22 mouse cellular contexts compared by ENCODE assay signal in the genomic region with DNA sequence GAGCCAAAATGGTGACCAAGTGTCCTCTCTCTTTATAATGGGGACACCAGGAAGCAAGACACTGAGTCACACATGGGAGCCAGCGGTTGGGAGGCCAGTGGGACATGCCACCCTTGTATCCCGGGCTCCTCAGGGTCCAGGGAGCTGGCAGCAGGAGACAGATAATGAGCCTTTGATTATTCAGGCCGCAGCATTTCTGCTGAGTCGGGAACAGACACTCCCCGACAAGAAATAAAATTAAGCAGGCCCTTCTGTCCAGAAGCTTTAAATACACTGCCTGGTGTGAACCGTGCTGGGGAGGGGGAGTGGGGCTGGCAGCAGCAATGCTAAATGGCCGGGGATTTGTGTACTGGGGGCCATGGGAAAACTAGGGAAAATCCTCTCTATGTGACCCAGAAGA. TPM values are rescaled to one million over a fixed set of nuclear protein-coding genes. Genes with fewer than 3 reads are reported as not detected.
DNase-seq lines count a peak whose midpoint lies in the region; ATAC-seq lines count a peak whose summit lies in the region.
"Had no signal": no experiment of that assay in that cellular context is flagged by ENCODE, and none has a peak within 500 bp of the region (broad histone marks: within the 10 kb centered on the region; RNA-seq: fewer than 3 reads in every experiment).

No protein-coding gene starts in this region.

- WGBS in midbrain, embryonic 12.5 days, result 81% methylated on average over 7 of the region's 7 CpGs
- 89% methylated on average over 7 of the region's 7 CpGs for WGBS in midbrain, embryonic 10.5 days

- no peaks in the 10 kb centered on the region for H3K4me1 ChIP-seq in midbrain, embryonic 12.5 days
- no peaks in the 10 kb centered on the region for H3K4me1 ChIP-seq in midbrain, embryonic 10.5 days
- H3K4me1 ChIP-seq: embryonic facial prominence, embryonic 10.5 days; embryonic facial prominence, embryonic 12.5 days; forebrain, embryonic 12.5 days had no signal

- no peaks in the 10 kb centered on the region for H3K27me3 ChIP-seq in midbrain, embryonic 12.5 days
- H3K27me3 ChIP-seq in midbrain, embryonic 10.5 days (ENCODE audit: low read depth, poor library complexity, severe bottlenecking), result no peaks in the 10 kb centered on the region
- H3K27me3 ChIP-seq: embryonic facial prominence, embryonic 12.5 days; forebrain, embryonic 12.5 days had no signal

- ATAC-seq in midbrain, embryonic 12.5 days (ENCODE audit: low FRiP score, low read depth), result no peak
- ATAC-seq: forebrain, embryonic 14.5 days; forebrain, embryonic 16.5 days had no signal

- no peak overlapping the region for H3K4me2 ChIP-seq in midbrain, embryonic 12.5 days (replicated peaks)
- H3K4me2 ChIP-seq: embryonic facial prominence, embryonic 12.5 days; forebrain, embryonic 12.5 days had no signal

- no peaks in the 10 kb centered on the region for H3K9me3 ChIP-seq in midbrain, embryonic 12.5 days
- H3K9me3 ChIP-seq in midbrain, embryonic 10.5 days (replicated peaks), result no peaks in the 10 kb centered on the region
- H3K9me3 ChIP-seq: embryonic facial prominence, embryonic 10.5 days; embryonic facial prominence, embryonic 12.5 days; forebrain, embryonic 12.5 days; G1E had no signal

- H3K36me3 ChIP-seq in midbrain, embryonic 12.5 days, result peaks cover 90% of the 10 kb centered on the region
- H3K36me3 ChIP-seq in midbrain, embryonic 10.5 days, result peaks cover 100% of the 10 kb centered on the region

- peak; percentile 62 for DNase-seq in heart, adult 11 months
- no peak for DNase-seq in heart, adult 18-20 months
- DNase-seq in midbrain, embryonic 10.5 days (ENCODE audit: low spot score), result no peak
- DNase-seq in Muller cell, postnatal 12 days (ENCODE audit: inconsistent ontology term), result peak; percentile 53
- DNase-seq in c-Kit-positive CD71-positive TER-119-positive erythroid progenitor cells, embryonic 14.5 days (ENCODE audit: low spot score), result no peak
- DNase-seq: adrenal gland, adult 2 months; adrenal gland, postnatal 10 days; adrenal gland, postnatal 25 days; cerebellum, adult 11-12 months; cerebellum, adult 2 months; cerebellum, adult 9-10 months; cerebellum, postnatal 10 days; cerebellum, postnatal 25 days had no signal

- H3K9ac ChIP-seq in midbrain, embryonic 12.5 days (replicated peaks), result no peak overlapping the region
- H3K9ac ChIP-seq: embryonic facial prominence, embryonic 12.5 days; forebrain, embryonic 12.5 days had no signal

- H3K4me3 ChIP-seq in midbrain, embryonic 12.5 days, result no peak overlapping the region
- no peak overlapping the region for H3K4me3 ChIP-seq in midbrain, embryonic 10.5 days
- H3K4me3 ChIP-seq: embryonic facial prominence, embryonic 10.5 days; embryonic facial prominence, embryonic 12.5 days; forebrain, embryonic 12.5 days had no signal

- H3K27ac ChIP-seq in midbrain, embryonic 12.5 days (replicated peaks), result 0 out of 2 replicates have a peak overlapping the region, but pooled peaks have one; percentile 2
- no peak overlapping the region for H3K27ac ChIP-seq in midbrain, embryonic 10.5 days (replicated peaks)
- H3K27ac ChIP-seq: embryonic facial prominence, embryonic 10.5 days; embryonic facial prominence, embryonic 12.5 days; forebrain, embryonic 12.5 days had no signal

RNA-seq across cellular contexts. Expression of a gene that starts 10.7 kb away (rescaled TPM):
- under 1 TPM; 0.10 to 0.15 TPM for total RNA-seq in heart, adult 18-20 months (2021)
- polyA plus RNA-seq in midbrain, embryonic 12.5 days (2016; fragmentation: Nextera tagmentation; extraction: Ambion mirVana), result not detected in 2 replicates
- polyA plus RNA-seq in midbrain, embryonic 10.5 days (2016; fragmentation: Nextera tagmentation; extraction: Ambion mirVana), result 0.05 and 0.09 TPM in 2 replicates
- total RNA-seq: G1E had no signal
- polyA plus RNA-seq: G1E had no signal

RNA-seq across cellular contexts. Expression of a gene that starts 13.5 kb away (rescaled TPM):
- under 1 TPM in 1 of 2 experiments, not detected in 1; 0.25 TPM for total RNA-seq in heart, adult 18-20 months (2021)
- polyA plus RNA-seq in midbrain, embryonic 12.5 days (2016; fragmentation: Nextera tagmentation; extraction: Ambion mirVana), result 9.1 and 9.7 TPM in 2 replicates
- polyA plus RNA-seq in midbrain, embryonic 10.5 days (2016; fragmentation: Nextera tagmentation; extraction: Ambion mirVana), result 12.4 and 14.0 TPM in 2 replicates

RNA-seq across cellular contexts. Expression of a gene that starts 26.4 kb away (rescaled TPM):
- not detected for total RNA-seq in heart, adult 18-20 months (2021)
- not detected in 2 replicates for polyA plus RNA-seq in midbrain, embryonic 12.5 days (2016; fragmentation: Nextera tagmentation; extraction: Ambion mirVana)
- not detected in 2 replicates for polyA plus RNA-seq in midbrain, embryonic 10.5 days (2016; fragmentation: Nextera tagmentation; extraction: Ambion mirVana)
- total RNA-seq: adrenal gland, adult 2 months; adrenal gland, postnatal 10 days; adrenal gland, postnatal 25 days; adrenal gland, postnatal 4 days had no signal
- polyA plus RNA-seq: adrenal gland, adult 2 months; cerebellum, adult 2 months; embryonic facial prominence, embryonic 10.5 days; embryonic facial prominence, embryonic 12.5 days; embryonic facial prominence, embryonic 14.5 days; forebrain, embryonic 12.5 days; forebrain, embryonic 14.5 days; forebrain, embryonic 16.5 days; G1E had no signal

RNA-seq across cellular contexts. Expression of a gene that starts 30.4 kb away (rescaled TPM):
- not detected for total RNA-seq in heart, adult 18-20 months (2021)
- polyA plus RNA-seq in midbrain, embryonic 12.5 days (2016; fragmentation: Nextera tagmentation; extraction: Ambion mirVana), result 1.8 and 2.3 TPM in 2 replicates
- 2.2 and 2.7 TPM in 2 replicates for polyA plus RNA-seq in midbrain, embryonic 10.5 days (2016; fragmentation: Nextera tagmentation; extraction: Ambion mirVana)

RNA-seq across cellular contexts. Expression of a gene that starts 30.6 kb away (rescaled TPM):
- total RNA-seq in heart, adult 18-20 months (2021), result 10 to 100 TPM; 34.1 to 42.6 TPM
- 238 and 242 TPM in 2 replicates for polyA plus RNA-seq in midbrain, embryonic 12.5 days (2016; fragmentation: Nextera tagmentation; extraction: Ambion mirVana)
- polyA plus RNA-seq in midbrain, embryonic 10.5 days (2016; fragmentation: Nextera tagmentation; extraction: Ambion mirVana), result 334 and 339 TPM in 2 replicates

Comparison
In these comparisons a context has a peak if more than half of its experiments do, and no peak if none do; other contexts are left out.
1. DNase-seq: peak in heart, adult 11 months (single experiment) and Muller cell, postnatal 12 days (single experiment); none in heart, adult 18-20 months (0 of 2), midbrain, embryonic 10.5 days (single experiment) and c-Kit-positive CD71-positive TER-119-positive erythroid progenitor cells, embryonic 14.5 days (single experiment).